Mouse (Mus musculus): ENCODE measurements around the gene Slc35a2. TPM values are rescaled to one million over a fixed set of nuclear protein-coding genes. Genes with fewer than 3 reads are reported as not detected.

Gene Slc35a2
- polyA plus RNA-seq (2015; fragmentation: Nextera tagmentation; extraction: Ambion mirVana) = 39.0 and 39.4 TPM in 2 replicates

DNA sequence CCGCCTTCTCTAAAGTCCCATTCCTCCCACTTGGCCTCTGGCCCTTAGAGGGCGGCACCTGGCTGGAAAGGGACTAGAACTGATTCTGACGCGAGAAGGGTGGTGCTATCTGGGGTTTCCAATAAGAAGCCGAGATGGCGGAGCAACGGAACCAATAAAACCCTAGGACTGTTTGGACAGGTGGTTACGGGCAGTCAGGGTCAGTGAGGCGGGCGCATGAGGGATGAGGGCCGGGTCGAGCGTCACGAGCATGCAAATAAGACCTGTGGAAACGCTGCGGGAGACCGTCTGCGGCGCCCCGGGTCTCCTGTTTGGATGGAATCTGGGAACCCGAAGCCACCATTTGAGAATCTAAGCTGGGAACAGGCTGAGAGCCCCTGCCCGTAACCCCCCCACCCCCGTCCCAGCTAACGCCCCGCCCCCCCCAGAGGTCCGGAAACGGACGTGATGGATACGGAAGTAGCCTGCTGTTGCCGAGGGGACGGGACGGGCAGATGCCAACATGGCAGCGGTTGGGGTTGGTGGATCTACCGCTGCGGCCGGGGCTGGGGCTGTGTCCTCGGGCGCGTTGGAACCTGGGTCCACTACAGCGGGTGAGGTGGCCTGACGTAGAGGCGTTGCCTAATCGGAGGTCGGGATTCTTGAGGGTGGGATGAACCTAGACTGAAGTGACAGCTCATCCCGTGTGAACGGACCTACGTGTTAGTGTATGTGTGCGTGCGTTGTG, at the start of gene Slc35a2:
Slc35a2 (plus strand) TSS at position 188 of the 727 bp plus-strand sequence.
- no peaks in the 10 kb centered on the region for H3K36me3 ChIP-seq
- 12% methylated on average over 49 of the region's 49 CpGs for WGBS
- no peaks in the 10 kb centered on the region for H3K27me3 ChIP-seq (replicated peaks)
- H3K9ac ChIP-seq = peak within 1 kb of the TSS; percentile 19; the same call in 1 of the 2 replicates
- H3K27ac ChIP-seq = peak within 1 kb of the TSS; percentile 83
- no peaks in the 10 kb centered on the region for H3K9me3 ChIP-seq
- peak; percentile 93 for ATAC-seq (ENCODE audit: insufficient read depth, low FRiP score, low read depth)
- peak within 1 kb of the TSS; percentile 57 for H3K4me2 ChIP-seq
- H3K4me3 ChIP-seq (replicated peaks) = peak within 1 kb of the TSS; percentile 62
- no peaks in the 10 kb centered on the region; the same call in 1 of the 2 replicates for H3K4me1 ChIP-seq

DNA sequence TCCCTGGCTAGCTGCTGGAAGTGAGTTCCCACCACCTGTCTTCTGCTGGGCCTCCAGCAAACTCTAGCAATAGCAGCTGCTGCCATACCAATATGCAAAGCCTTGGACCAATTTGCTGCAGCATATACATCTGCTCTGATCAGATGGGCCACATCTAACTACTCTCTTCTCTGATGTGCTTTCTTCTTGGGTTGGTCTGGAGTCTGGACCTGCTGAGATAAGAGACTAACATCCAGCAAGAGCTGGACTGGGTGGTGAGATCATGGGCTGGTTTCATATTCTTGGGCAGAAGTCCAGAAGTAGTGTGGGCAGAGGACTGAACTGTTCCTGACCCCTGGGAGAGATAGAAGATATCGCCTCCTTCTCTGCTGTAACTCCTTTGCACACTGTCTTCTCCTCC, 46.7 kb upstream of the Slc35a2 start:
- Histone ChIP-seq H3K4me2 (no peak overlapping the region), H3K9ac (no peak overlapping the region), H3K27ac (no peak overlapping the region), H3K27me3 (replicated peaks) (no peaks in the 10 kb centered on the region), H3K4me3 (replicated peaks) (no peak overlapping the region), H3K4me1 (no peaks in the 10 kb centered on the region), H3K9me3 (no peaks in the 10 kb centered on the region), H3K36me3 (no peaks in the 10 kb centered on the region)
- no peak for ATAC-seq (ENCODE audit: insufficient read depth, low FRiP score, low read depth)
- 76% methylated on average over 1 of the region's 1 CpGs for WGBS

DNA sequence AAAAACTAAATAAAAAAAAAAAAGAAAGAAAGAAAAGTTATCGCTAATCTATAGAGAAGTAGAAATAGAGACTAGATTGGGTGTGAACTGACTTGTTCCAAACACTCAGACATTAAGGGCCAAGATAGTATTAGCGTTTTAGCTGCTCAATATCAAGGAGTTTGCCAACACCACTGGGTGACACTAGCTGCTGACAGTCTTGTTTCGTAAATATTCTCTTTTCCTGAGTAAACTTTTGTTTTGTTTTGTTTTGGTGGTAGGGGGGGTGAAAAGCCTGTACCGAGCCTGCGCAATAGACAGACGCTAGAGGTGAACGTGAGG, 43.0 kb upstream of the Slc35a2 start:
- 8% methylated on average over 7 of the region's 7 CpGs for WGBS
- H3K9ac ChIP-seq = no peak overlapping the region
- H3K27me3 ChIP-seq (replicated peaks) = no peaks in the 10 kb centered on the region
- H3K4me1 ChIP-seq = no peaks in the 10 kb centered on the region
- no peak for ATAC-seq (ENCODE audit: insufficient read depth, low FRiP score, low read depth)
- peak overlapping the region; percentile 95; the same call in 1 of the 2 replicates for H3K27ac ChIP-seq
- H3K4me3 ChIP-seq (replicated peaks) = peak overlapping the region; percentile 31
- H3K9me3 ChIP-seq = no peaks in the 10 kb centered on the region
- H3K36me3 ChIP-seq = no peaks in the 10 kb centered on the region
- H3K4me2 ChIP-seq = peak overlapping the region; percentile 50

DNA sequence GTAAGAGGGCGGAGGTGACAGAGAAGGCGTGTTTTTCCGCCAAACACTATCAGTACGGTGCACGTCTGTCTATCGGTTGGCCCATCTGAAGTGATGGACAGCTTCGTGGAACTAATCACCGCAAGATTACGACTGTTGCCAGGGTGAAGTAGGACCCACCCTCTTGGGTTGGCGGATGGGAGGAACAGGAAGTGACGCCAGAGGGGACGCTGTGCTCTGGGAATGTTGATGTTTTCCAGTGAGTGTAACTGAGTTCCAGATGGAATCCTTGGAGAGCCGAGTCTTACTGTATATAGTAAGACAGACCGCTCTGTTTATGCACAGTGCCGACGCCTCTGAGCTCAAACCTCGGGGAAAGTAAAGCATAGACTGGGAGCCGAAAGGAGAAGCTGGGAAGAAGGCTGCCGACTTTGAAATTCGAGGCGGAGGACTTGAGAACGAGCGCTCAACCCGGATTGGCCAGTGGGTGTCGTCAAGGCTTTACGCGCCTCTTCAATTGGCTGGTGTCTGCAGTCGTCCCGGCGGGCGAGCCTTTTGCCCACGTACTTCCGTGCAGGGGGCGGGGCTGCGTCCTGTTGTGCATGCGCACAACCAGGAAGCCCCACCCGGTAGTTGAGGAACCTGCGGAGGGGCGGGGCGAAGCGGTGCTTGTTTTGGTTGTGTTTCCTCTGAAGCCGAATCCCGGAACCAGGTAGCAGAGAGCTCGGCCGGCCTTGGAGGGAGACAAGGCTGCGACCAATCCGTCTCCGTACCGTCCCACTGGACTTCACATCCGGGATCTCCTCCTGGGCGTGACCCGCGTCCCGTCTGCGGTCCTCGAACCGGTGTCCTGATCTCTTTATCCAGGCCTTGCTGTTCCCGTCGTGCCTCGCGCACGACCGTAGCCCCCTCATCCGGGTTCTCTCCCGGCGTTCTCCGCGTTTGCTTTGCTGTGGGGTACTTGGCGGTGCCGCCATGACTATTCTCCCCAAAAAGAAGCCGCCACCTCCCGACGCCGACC, 42.4 kb upstream of the Slc35a2 start, which contains the start of gene Otud5:
Otud5 (plus strand) TSS at position 202 of the 1,000 bp plus-strand sequence.
- peak within 1 kb of the TSS; percentile 95 for H3K27ac ChIP-seq
- peak; percentile 96 for ATAC-seq (ENCODE audit: insufficient read depth, low FRiP score, low read depth)
- no peaks in the 10 kb centered on the region for H3K4me1 ChIP-seq
- peak within 1 kb of the TSS; percentile 60 for H3K4me2 ChIP-seq
- WGBS = 13% methylated on average over 74 of the region's 74 CpGs
- no peaks in the 10 kb centered on the region for H3K27me3 ChIP-seq (replicated peaks)
- H3K9ac ChIP-seq = peak within 1 kb of the TSS; percentile 68
- H3K4me3 ChIP-seq (replicated peaks) = peak within 1 kb of the TSS; percentile 67
- no peaks in the 10 kb centered on the region for H3K36me3 ChIP-seq
- H3K9me3 ChIP-seq = no peaks in the 10 kb centered on the region

DNA sequence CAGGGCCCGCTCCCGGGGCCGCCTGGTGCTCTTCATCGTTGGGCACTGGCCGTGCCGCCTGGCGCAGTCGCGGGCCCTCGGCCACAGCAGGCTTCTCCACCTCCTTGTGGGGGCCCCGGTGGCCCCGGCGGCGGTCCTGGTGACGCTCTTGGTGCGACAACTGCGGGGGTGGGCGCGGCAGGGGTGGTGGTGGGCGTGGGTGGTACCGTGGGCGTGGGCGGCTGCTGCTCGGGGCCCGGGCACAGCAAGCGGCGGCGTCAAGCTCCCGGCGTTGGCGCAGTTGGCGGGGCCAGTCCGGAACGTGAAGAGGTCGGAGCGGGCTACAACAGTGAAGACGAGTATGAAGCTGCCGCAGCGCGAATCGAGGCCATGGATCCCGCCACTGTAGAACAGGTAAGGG, 41.5 kb upstream of the Slc35a2 start:
- Histone ChIP-seq H3K9me3 (no peaks in the 10 kb centered on the region), H3K4me2 (peak overlapping the region; percentile 60), H3K27ac (peak overlapping the region; percentile 87), H3K27me3 (replicated peaks) (no peaks in the 10 kb centered on the region), H3K4me1 (no peaks in the 10 kb centered on the region), H3K9ac (peak overlapping the region; percentile 68), H3K4me3 (replicated peaks) (peak overlapping the region; percentile 67), H3K36me3 (no peaks in the 10 kb centered on the region)
- ATAC-seq (ENCODE audit: insufficient read depth, low FRiP score, low read depth) = no peak
- WGBS = 18% methylated on average over 41 of the region's 42 CpGs

DNA sequence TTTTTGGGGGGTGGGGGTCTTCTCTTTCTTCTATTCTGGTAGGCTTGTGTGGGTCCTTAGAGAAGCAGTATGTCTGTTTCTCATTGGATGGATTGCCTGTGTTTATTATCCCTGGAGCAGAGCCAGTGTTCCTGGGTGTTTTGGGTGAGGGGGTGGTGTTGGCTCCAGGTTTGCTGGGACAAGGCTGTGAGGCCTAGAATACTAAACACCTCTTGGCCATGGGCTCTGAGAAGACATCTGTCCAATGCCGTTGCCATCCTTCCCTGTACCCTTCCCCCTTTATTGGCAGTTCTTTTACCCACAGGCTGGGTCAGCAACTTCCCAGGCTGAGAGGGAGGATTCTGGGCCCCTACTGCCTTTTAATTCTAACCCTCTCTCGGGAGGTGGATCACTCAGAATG, 36.0 kb upstream of the Slc35a2 start:
- H3K9ac ChIP-seq = no peak overlapping the region
- H3K36me3 ChIP-seq = no peaks in the 10 kb centered on the region
- no peaks in the 10 kb centered on the region for H3K9me3 ChIP-seq
- H3K27me3 ChIP-seq (replicated peaks) = no peaks in the 10 kb centered on the region
- ATAC-seq (ENCODE audit: insufficient read depth, low FRiP score, low read depth) = no peak
- no peak overlapping the region for H3K27ac ChIP-seq
- WGBS = 80% methylated on average over 2 of the region's 2 CpGs
- no peaks in the 10 kb centered on the region for H3K4me1 ChIP-seq
- no peak overlapping the region for H3K4me2 ChIP-seq
- H3K4me3 ChIP-seq (replicated peaks) = no peak overlapping the region

- no peak for ATAC-seq (ENCODE audit: insufficient read depth, low FRiP score, low read depth)
- 39% methylated on average over 2 of the region's 2 CpGs for WGBS
- Histone ChIP-seq H3K4me3 (replicated peaks) (no peak overlapping the region), H3K4me1 (no peaks in the 10 kb centered on the region), H3K27ac (no peak overlapping the region), H3K36me3 (no peaks in the 10 kb centered on the region), H3K27me3 (replicated peaks) (no peaks in the 10 kb centered on the region), H3K4me2 (no peak overlapping the region), H3K9ac (no peak overlapping the region), H3K9me3 (no peaks in the 10 kb centered on the region)
Observed at GRCm38 (mm10) chrX:7854578-7854977, 29.2 kb upstream of the Slc35a2 start.

DNA sequence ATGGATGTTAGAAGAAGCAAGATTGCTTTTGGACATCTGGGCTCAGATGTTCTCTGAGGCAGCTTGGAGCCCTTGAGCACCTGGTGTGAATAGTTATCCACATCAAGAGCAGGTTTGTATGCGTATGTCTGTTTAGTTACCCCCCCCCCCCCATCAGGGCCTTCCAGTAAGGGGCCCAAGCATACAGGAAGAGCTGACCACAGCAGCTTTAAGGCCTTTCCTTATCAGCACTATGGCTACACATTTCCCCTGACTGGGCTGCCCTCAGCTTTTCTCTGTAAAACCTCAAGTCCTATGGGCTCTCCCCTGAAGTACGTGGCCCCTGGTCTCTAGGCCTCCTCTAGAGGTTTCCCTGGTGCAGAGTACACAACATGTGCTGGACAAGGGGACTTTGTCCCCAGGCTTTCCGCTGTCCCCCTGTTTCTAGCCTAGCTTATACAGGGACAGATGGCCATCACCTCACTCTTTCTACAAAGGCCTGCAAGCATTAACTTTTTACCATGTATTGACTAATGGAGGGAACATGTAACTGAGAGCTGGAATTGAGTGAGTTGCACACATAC, 24.6 kb upstream of the Slc35a2 start:
- no peaks in the 10 kb centered on the region for H3K4me1 ChIP-seq
- no peak for ATAC-seq (ENCODE audit: insufficient read depth, low FRiP score, low read depth)
- no peak overlapping the region for H3K4me3 ChIP-seq (replicated peaks)
- no peaks in the 10 kb centered on the region for H3K36me3 ChIP-seq
- no peak overlapping the region for H3K4me2 ChIP-seq
- no peaks in the 10 kb centered on the region for H3K9me3 ChIP-seq
- H3K27ac ChIP-seq = no peak overlapping the region
- 85% methylated on average over 3 of the region's 3 CpGs for WGBS
- H3K9ac ChIP-seq = no peak overlapping the region
- no peaks in the 10 kb centered on the region for H3K27me3 ChIP-seq (replicated peaks)

- H3K9me3 ChIP-seq = no peaks in the 10 kb centered on the region
- 81% methylated on average over 1 of the region's 1 CpGs for WGBS
- H3K27ac ChIP-seq = no peak overlapping the region
- no peaks in the 10 kb centered on the region for H3K27me3 ChIP-seq (replicated peaks)
- H3K4me1 ChIP-seq = no peaks in the 10 kb centered on the region
- no peak overlapping the region for H3K4me3 ChIP-seq (replicated peaks)
- no peak for ATAC-seq (ENCODE audit: insufficient read depth, low FRiP score, low read depth)
- no peak overlapping the region for H3K4me2 ChIP-seq
- H3K36me3 ChIP-seq = no peaks in the 10 kb centered on the region
- no peak overlapping the region for H3K9ac ChIP-seq
Observed at GRCm38 (mm10) chrX:7863181-7863580, 20.6 kb upstream of the Slc35a2 start.

GRCm38 (mm10) chrX:7864551-7864950, 19.3 kb upstream of the Slc35a2 start:
- no peak overlapping the region for H3K9ac ChIP-seq
- H3K4me2 ChIP-seq = no peak overlapping the region
- no peaks in the 10 kb centered on the region for H3K9me3 ChIP-seq
- H3K36me3 ChIP-seq = no peaks in the 10 kb centered on the region
- ATAC-seq (ENCODE audit: insufficient read depth, low FRiP score, low read depth) = no peak
- H3K4me3 ChIP-seq (replicated peaks) = no peak overlapping the region
- H3K4me1 ChIP-seq = no peaks in the 10 kb centered on the region
- 69% methylated on average over 3 of the region's 3 CpGs for WGBS
- no peak overlapping the region for H3K27ac ChIP-seq
- H3K27me3 ChIP-seq (replicated peaks) = no peaks in the 10 kb centered on the region

DNA sequence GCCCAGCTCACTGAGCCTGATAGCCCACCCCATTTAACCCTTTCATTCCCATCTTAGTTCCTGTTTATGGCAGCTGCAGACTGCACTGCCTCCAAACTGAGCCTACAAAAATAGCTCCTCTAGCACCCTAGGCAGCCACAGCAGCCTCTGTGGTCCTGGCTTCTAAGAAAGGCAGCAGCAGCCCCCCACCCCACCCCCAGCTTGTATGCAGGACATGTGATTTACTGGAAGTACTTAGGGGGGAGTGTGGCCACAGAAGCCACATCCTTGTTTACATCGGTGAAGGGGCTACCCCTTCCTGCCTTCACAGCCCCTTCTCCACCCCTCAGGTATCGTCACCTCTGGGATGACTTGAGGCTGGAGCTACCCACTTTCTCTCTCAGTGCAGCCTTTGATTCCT, 18.5 kb upstream of the Slc35a2 start:
- Histone ChIP-seq H3K9me3 (no peaks in the 10 kb centered on the region), H3K4me3 (replicated peaks) (no peak overlapping the region), H3K4me2 (no peak overlapping the region), H3K27ac (no peak overlapping the region), H3K27me3 (replicated peaks) (no peaks in the 10 kb centered on the region), H3K9ac (no peak overlapping the region), H3K36me3 (no peaks in the 10 kb centered on the region), H3K4me1 (no peaks in the 10 kb centered on the region)
- WGBS = 63% methylated on average over 2 of the region's 2 CpGs
- no peak for ATAC-seq (ENCODE audit: insufficient read depth, low FRiP score, low read depth)

- Histone ChIP-seq H3K36me3 (no peaks in the 10 kb centered on the region), H3K27me3 (replicated peaks) (no peaks in the 10 kb centered on the region), H3K4me1 (no peaks in the 10 kb centered on the region), H3K4me3 (replicated peaks) (no peak overlapping the region), H3K9ac (no peak overlapping the region), H3K4me2 (no peak overlapping the region), H3K9me3 (no peaks in the 10 kb centered on the region), H3K27ac (no peak overlapping the region)
- peak; percentile 60 for ATAC-seq (ENCODE audit: insufficient read depth, low FRiP score, low read depth)
- WGBS = 56% methylated on average over 2 of the region's 2 CpGs
Observed at GRCm38 (mm10) chrX:7865786-7866185, 18.0 kb upstream of the Slc35a2 start.
